Mouse (Mus musculus): Measurements from ENCODE around the gene Olfr418.
"Not testable (repeated sequence)": the region's sequence is repeated elsewhere in the genome, so short reads cannot be mapped to it uniquely, and the experiment has no call there.

The Olfr418 gene

GRCm38 (mm10) chr1:173265701-173266100, at the start of gene Olfr418:
Olfr418 (plus strand) TSS chr1:173266001.
- no peak for DNase-seq

GRCm38 (mm10) chr1:173216481-173216880, 49.3 kb upstream of the Olfr418 start:
- no peak for DNase-seq

- DNase-seq, result no peak
Measured at GRCm38 (mm10) chr1:173227081-173227480, 38.7 kb upstream of the Olfr418 start, which contains the start of gene Fcer1a. Fcer1a (minus strand) TSS chr1:173227214.

GRCm38 (mm10) chr1:173237004-173237403, 28.8 kb upstream of the Olfr418 start:
- DNase-seq, result not testable (repeated sequence)

GRCm38 (mm10) chr1:173249888-173250287, 15.9 kb upstream of the Olfr418 start:
- DNase-seq, result no peak

- DNase-seq, result no peak
Measured at GRCm38 (mm10) chr1:173277677-173278076, 11.9 kb downstream of the Olfr418 start, which contains the start of gene Mptx2. Mptx2 (minus strand) TSS chr1:173277777.

- DNase-seq, result not testable (repeated sequence)
Measured at GRCm38 (mm10) chr1:173302795-173303194, 37.0 kb downstream of the Olfr418 start.

GRCm38 (mm10) chr1:173313535-173314050, 47.8 kb downstream of the Olfr418 start:
- DNase-seq, result not testable (repeated sequence)

- DNase-seq, result no peak
Measured at GRCm38 (mm10) chr1:173315725-173316124, 49.9 kb downstream of the Olfr418 start.

GRCm38 (mm10) chr1:173317925-173318477, 52.2 kb downstream of the Olfr418 start:
- no peak for DNase-seq

- no peak for DNase-seq
Measured at GRCm38 (mm10) chr1:173321593-173322248, 55.9 kb downstream of the Olfr418 start.

GRCm38 (mm10) chr1:173322249-173322627, 56.4 kb downstream of the Olfr418 start:
- DNase-seq, result no peak
